Mouse (Mus musculus) gastrocnemius, postnatal 25 days (tissue): ENCODE measurements around the gene Ccdc24. TPM values are rescaled to one million over a fixed set of nuclear protein-coding genes. Genes with fewer than 3 reads are reported as not detected.

Experiments used
- DNase-seq: peaks from one replicate; pipeline ENCODE4 v3.0.0; 2022
- total RNA-seq, 2 experiments: library from RNA; stranded (reverse); gene quantifications; 1 replicate in 1 of 2; 2 replicates in 1 of 2; pipeline ENCODE4 v1.2.3; 2021

The Ccdc24 gene
- total RNA-seq, 2 experiments from 2014 or later, result not detected

DNA sequence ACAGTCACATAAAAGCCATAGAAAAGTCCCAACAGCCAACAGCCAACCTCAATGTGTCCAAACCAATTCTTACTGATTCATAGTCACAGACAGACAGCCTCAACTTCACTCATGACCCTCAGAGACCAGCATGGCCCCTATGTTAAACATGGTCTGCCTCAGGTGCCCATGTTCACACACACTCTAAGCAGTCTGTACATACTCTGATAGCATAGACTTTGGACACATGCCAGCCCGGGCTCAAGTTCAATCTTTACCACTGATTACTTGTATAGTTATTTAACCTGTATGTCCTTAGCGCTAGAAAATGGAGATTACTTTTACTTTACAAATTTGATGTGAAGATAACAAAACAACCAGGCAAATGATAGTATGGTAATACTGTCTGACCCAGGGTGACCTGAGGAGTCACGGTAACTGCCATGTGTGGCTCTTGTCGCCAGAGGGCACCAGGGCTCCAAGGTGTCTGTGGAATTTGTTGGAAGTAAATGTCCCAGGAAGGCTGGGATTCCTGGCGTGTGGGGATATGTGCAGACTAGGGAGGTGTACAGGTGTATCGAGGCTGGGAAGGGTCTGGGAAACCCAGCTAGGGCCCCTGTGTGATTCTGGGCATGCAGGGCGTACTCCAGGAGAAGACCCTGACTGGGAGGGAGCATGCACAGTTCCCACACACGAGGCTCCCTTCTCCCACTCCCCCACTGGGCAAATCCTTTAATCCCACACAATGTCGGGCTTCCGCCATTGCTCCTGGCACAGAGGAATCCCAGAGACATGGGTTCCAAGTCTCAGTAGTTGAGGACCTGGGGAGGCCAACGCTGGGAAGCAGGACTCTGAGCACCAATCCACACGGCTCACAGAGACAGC, 42.9 kb downstream of the Ccdc24 start:
- DNase-seq, result peak; percentile 51

- no peak for DNase-seq
These were observed 43.7 kb downstream of the Ccdc24 start for GRCm38 (mm10) chr4:117828572-117829145.

DNA sequence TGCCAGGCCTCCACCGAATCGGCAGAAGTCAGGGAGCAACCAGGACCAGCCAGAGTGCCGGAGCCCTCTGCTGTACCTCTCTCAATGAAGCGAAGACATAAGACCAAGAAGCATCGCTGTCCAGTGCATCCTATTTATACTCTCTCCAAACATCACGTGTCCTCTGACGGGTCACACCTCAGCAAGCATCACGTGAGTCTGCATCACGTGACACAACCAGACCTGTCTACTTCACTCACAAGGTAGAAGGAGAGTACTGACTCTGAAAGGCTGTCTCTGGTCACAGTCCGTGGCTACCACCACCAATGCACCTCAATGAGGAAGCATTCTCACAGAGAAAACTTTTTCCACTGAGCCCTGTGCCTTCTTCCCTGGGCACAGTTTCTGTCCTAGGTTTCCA, 54.3 kb downstream of the Ccdc24 start:
- DNase-seq, result no peak

GRCm38 (mm10) chr4:117816776-117817175, 55.6 kb downstream of the Ccdc24 start:
- no peak for DNase-seq

Other genes with a start within 250 kb of the Ccdc24 start
- gene Dmap1, start 190.3 kb downstream of the Ccdc24 start, total RNA-seq, result 10 to 100 TPM; 14.5 to 15.1 TPM
- not detected for gene Gm12845, start 148.1 kb downstream of the Ccdc24 start, total RNA-seq
- gene Klf17, start 106.9 kb downstream of the Ccdc24 start, total RNA-seq, result not detected
- gene Slc6a9, start 38.1 kb downstream of the Ccdc24 start, total RNA-seq, result 1 to 10 TPM; 5.0 to 6.8 TPM
- gene B4galt2, start 10.9 kb upstream of the Ccdc24 start, total RNA-seq, result 1 to 10 TPM; 2.6 to 3.5 TPM
- 10 to 100 TPM; 72.1 to 75.9 TPM for gene Atp6v0b, start 14.8 kb upstream of the Ccdc24 start, total RNA-seq
- gene Dph2, start 19.5 kb upstream of the Ccdc24 start, total RNA-seq, result 1 to 10 TPM; 3.3 to 3.4 TPM
- 100 to 1,000 TPM; 218 TPM for gene Ipo13, start 42.4 kb upstream of the Ccdc24 start, total RNA-seq
- under 1 TPM; 0.18 to 0.48 TPM for gene Artn, start 57.2 kb upstream of the Ccdc24 start, total RNA-seq